Mouse (Mus musculus): Measurements from ENCODE around the gene Pax5.

DNA sequence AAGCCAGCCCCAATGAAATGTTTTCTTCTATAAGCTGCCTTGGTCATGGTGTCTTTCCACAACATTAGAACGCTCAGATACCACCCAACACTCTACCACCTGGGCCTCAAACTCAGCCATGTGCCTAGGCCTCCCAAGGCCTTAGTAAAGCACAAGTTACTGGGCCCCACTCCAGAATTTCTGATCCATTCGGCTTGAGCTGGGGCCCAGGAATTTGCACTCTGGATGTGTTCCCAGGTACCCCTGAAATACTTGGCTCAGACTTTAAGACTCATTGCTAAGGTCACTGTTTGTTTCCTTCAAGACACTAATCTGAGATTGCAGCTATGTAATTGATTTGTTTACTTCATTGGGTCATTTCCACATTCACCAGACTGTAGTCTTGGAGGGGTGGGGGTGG lies 214.5 kb downstream of the Pax5 start:
- TF ChIP-seq CTCF (IDR thresholded peaks at IDR 0.05 in 2 of 3, conservative IDR thresholded peaks at IDR 0.05 in 1 of 3; ENCODE audit: control insufficient read depth in 1 of 3, insufficient read depth in 1 of 3, low read depth in 2 of 3, low read length in 3 of 3, poor library complexity in 1 of 3, severe bottlenecking in 1 of 3) = no peak
- TF ChIP-seq ZC3H11A (IDR thresholded peaks at IDR 0.05; ENCODE audit: low read depth, low read length) = no peak
- no peak for TF ChIP-seq TBP (IDR thresholded peaks at IDR 0.05; ENCODE audit: low read depth, low read length)
- TF ChIP-seq ZMIZ1 (IDR thresholded peaks at IDR 0.05; ENCODE audit: low read depth, low read length) = no peak

Measured in MEL (cell line).